Mouse (Mus musculus): Measurements from ENCODE around the gene Dab2.

The Dab2 gene

DNA sequence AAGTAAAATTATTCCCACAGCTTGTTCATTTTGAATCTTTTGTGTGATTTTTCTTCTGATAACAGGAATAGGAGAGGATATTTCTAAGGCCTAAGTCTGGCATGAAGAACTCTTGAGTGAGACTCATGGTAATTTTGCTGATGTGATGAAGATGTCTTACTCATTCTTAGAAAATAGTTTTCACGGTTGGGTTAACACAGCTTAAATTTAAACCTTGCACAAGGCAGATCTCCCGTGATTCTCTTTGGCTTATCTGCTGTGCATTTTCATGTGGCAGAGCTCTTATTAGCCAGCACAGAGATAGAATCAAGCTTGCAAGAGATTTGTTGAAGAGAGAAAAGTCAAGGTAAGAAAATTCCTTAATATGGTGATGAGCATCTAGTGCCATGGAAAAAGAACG is at the start of gene Dab2:
Gene Dab2 (plus strand): TSS at position 235 of the 400 bp plus-strand sequence.
- peak; percentile 37 for DNase-seq

DNA sequence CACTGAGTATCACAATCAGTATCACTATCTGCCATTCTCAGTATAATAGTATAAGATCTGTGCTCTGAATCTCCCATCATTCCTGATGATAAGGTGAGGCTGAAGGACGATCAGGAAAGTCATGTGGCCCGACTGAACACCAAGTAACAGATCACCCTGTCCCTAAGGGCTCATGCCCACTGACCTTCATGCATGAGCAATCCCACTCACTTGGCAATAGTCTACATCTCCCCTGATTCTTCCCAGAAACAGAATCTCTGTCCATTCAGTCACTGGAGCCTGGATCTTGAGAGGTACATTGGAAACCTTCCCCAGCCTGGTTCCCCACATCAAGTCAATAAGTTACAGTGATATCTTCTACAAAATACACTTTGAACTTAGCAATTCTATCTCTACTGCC is 46.1 kb upstream of the Dab2 start:
- peak; percentile 43 for DNase-seq

DNA sequence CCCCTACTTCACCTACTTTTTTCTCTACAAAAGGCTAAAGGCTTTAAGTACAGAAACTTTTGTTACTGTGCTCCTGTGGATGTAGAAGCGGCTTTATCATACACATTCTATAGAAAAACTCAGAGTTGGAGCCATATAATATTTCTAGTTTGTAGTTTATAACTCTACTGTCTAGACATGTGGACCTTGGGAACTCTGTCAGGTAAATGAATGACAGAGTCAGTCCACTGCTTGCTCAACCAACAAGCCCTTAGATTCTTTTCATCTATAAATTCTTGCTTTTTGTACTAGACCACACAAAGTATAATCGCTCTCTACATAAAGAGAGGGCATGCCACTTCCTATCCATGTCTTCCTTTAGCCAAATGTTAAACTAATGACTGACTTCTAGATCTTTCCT is 45.2 kb upstream of the Dab2 start:
- DNase-seq = no peak

DNA sequence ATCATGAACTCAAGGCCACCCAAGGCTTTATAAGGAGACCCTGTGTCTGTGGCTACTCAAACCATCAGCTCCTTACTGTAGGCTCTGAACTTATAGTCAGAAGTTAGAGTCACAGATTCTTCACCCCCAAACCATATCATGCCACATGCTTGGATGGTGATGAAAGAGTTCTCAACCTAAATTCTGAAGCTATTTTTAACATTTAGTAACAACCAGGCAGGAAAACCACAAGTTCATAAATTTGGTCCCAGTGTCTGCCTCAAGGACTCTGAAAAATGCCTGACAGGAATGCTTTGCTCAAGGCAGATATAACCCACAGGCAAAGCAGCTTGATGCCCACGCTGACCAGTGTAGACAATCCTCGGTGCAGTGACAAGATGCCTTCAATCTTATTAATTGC is 42.5 kb upstream of the Dab2 start:
- DNase-seq = no peak

DNA sequence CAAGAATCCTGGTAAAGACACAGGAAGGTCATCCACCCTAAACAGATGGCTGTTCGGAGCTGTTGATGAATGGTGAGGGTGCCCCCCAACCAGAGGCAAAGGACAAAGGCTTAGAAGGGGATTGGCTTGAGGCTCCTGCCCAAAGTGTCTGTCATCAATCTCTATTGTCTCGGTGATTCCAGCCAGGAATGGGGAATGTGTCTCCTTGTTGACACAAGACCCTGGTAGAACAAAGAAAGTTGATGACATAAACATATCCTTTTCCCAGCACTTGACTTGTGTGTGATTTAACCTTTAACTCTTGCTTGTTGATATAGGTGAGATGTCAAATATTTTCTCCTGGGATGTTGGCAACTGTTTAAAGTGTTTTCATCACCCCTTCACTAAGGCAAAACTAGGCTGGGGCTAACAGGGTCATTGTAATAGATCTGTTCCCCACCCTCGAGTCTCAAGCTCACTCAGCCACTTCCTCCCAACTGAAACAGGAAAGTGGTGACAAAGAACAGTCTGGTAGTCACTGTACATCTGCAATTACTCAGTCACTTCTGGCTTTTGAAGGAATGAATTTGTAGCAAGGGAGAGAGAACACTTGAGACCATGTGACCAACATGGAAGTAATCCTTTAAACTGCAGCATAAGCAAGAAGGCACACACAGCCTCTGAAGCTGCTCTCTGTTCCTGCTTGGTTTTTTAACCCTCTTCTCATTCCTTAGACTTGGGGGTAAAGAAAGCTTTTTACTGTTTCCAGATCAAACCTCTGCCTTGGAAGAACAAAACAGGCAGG is 39.4 kb upstream of the Dab2 start:
- peak; percentile 27 for DNase-seq

DNA sequence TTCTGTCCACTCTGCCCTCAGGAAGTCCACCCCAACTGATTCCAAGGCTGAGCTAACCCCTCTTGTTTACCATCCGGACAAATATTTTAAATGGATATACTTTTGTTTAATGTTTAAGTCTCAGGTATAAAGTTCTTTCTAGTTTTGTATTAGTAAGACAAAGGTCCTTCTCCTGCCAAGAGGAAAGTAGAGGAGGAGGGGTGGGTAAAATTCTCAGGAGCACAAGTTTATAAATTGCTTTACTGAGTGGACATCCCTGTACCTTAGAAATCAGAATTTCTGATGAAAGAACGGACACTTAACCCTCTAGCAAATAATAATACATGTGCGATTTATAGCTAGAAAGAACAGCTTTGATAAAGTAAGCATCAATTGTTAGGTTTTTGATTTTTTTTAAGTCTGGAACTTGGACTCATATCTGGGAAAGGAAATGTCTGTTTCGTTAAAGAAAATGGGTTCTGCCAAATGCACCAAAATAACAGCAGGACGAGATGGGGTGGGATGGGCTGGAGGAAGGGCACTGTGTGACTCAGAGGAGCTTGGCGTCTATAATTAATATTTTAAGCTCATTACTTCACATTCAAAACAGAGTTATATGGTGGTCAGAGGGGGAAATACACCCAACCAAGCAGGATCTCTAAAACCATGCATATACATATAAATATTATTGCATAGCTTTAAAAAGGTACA is 38.7 kb upstream of the Dab2 start:
- no peak for DNase-seq

DNA sequence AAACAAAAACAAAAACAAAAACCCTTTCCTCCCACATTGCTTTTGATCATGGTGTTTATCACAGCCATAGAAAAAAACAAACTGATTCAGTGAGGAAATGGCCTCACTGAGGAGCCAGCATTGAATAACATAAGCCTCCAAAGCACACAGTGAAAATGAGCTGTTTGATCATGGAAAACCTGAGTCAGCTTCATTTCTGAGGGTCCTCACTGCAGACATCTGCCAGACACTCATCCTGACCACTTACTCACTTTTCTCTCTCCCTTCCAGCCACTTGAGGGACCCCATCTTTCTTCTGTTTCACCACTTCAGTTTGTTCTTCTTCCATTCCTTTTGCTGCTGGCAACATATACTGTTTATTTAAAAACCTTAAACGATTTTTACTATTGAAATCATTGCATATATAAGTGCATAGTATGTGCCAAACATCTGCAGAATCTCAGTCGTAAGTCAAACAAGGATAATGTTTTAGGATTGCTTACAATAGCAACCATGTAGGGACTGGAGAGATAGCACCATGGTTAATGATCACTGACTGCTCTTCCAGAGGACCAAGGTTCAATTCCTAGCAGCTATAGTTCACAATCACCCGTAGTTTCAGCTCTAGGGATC is 32.3 kb upstream of the Dab2 start:
- no peak for DNase-seq

DNA sequence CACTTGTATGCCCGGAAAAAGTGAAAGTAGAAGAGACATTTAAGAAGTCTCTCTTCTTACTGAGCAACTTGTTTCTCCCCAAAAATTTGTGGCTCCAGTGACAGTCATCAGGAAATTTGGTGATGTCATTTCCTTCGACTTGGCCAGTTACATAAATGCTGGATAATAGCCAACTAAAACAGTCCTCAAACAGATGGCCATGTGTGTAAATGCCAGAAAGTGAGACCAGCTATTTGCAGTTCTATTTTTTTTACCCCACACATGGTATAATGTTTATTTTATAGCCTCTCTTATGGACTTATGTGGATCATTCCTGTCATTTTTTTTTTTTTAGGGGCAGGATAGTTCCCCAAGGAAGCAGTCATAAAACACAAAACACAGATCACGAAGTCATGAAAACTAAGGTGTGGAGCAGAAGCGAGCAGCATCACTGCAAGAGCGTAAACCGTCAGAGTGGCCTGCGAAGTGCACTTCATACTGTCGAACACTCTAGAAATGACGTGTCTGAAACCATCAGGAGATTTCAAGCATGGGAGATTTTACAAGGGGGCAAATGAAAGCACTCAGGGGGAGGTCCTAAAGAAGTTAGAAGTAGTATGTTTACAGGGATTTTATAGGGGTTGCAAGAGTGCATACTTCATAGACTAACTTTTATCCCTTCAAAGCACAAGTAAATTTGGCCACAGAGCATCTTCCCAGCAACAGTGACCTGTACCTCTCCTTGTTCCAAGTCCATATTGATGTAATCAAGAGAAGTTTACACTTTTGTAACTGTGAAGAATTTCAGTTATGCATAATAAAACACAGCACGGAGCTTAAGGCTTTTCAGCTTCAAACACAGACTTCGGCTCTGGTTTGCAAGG is 20.8 kb upstream of the Dab2 start:
- no peak for DNase-seq

DNA sequence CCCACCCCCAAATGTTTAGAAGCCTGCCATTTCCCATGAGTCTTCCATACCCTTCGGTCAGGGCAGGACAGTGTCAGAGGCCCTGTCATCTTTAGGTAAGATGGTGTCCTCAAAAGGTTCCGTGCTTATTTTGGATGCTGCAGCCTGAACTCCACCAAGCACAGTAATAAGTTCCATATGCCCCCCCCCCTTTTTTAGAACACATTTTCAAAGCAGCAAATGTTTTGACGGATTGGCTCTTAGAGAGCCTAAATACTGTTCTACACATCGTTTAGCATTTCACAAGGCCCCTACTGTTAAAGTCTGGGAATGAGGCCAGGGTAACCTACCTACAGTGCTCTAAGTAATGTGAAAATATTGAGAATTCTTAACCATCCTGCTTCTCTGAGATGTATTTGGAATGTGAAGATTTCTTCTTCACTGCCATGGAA is 19.6 kb upstream of the Dab2 start:
- no peak for DNase-seq

DNA sequence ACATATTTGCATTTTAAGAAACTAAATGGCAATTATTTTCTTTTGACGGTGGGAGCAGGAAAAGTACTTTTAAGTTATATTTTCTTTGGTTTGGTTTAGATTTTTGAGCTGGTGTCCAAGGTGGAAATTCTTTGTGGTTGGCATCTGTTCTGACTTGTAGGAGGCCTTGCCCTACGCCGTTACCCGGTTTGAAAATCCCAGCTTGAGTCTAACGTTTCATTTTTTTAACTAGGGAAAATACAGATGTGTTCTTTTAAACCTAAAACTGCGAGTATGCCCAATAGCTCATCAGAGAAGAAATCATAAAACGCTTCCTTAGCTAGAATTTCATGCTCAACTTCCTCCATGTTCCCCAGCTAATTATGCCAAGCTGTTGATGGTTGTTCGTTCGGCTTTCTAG is 16.3 kb upstream of the Dab2 start:
- no peak for DNase-seq

DNA sequence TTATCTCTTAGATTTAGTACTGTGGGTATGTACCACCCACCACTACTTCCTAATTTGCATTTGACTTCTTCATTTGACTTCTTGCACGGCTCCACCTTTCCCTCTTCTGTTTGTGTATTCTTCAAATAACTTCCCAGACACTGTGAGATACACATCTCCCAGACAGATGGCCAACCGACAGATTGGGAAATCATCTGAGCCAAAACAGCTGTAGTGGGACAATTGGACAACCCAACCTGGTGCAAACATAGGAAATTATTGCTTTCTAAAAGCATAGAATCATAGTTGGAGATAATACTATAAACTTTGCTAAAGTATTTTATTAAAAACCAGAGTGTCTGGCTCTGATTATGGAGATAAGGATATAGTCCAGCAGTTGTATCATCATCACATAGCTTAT is 3.5 kb upstream of the Dab2 start:
- no peak for DNase-seq

DNA sequence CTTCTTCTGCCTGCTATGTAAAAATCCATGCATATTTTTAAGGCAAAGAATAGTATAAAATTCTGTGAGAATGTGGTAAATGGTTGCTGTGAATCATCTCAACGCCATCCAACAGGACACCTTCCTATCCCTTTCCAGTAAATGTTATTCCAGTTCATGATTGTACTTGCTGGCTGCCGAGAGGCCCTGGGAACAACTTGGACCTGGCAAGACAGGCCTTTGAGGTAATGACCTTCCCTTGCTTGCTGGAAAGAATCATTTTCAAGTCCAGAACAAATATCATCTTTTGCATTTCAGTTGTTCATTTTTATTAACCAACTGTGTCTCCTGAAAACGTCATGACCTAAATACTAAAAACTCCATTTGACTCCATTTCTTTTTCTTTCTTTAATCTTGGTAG is 862 bp upstream of the Dab2 start:
- no peak for DNase-seq

DNA sequence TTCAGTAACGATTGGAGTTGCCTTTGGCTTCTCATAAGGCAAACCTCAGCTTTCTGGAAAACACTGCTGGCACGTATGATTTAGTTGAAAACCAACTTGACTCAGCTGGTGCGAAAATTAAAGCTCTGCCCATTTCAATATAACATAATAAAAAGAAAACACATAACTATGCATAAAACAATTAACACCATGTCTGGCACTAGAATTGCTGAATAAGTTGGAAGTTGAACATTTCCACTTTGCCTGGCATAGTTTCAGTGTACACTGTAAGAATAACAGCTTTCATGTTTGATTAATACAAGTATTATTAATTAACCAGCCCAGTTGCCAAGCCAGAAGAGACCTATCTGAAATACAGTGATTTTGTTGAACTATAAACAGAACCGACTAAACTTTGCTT is 2.6 kb downstream of the Dab2 start:
- DNase-seq = no peak

DNA sequence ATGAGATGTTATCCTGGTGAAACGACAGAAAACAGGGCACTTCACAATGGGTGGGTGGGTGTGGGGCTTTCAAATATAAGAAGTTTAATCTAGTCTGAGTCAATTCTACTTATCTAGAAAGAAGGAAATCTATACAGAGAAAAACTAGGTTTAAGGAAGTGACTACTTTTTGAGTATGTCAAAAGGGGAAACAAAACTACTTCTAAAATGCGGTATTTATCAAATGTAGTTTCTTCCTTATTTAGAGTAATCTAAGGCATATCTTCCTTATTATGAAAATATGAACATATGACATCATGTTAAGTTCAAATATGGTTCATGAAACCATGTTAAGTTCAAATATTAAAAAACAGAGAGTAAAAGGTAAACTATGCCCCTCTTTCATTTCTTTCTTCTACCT is 4.2 kb downstream of the Dab2 start:
- DNase-seq = no peak

DNA sequence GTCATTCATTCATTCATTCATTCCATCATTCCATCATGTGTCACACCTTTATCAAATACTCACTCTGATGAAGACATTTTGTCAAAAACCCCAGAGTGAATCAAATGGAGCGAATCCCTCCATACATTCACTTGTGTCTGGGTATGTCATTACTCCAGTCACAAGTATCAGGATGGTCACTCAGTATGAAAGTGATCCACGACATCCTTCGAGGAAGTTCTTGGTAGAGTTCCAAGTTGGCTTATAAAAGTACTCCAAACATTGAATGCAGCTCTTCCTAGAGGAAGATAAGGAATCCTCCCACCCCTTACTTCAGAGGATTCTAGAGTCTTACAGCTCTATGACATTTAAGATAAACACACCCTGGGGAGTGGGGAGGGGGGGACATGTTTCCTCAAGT is 10.0 kb downstream of the Dab2 start:
- DNase-seq = no peak

DNA sequence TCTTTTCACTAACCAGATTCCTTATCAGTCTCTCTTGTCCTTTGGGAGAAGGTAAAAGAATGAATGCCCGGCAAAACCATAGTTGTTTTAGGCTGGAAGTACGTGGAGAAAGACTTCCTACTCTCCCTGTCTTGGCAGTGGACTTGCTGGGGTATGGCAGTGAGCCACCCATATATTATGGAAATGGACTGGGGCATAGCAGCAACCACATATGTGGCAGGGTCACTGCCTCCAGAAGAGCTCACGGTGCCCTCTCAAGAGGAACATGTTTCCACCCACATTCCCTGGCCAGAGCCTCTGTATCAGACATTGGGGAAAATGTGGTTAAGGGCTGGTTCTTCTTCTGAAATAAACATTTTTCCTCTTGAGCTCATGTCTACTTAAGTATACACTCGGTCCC is 10.8 kb downstream of the Dab2 start:
- peak; percentile 35 for DNase-seq

DNA sequence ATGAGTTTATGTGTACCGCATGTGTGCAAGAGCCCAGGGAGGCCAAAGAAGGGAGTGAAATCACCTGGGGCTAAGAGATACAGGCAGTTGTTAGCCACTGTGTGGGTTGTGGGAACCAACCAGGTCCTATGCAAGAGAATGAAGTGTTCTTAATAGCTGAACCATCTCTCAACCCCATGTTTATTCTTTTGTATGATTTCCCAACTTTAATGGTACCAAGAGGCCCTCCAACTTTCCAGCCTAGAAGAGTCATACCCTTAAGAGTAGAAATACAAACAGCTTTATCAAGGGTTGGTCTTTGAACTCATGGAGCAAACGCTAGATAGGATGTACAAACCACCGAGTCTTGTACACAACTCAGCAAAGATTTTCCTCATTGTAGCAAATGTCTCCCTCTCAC is 12.8 kb downstream of the Dab2 start:
- DNase-seq = no peak

DNA sequence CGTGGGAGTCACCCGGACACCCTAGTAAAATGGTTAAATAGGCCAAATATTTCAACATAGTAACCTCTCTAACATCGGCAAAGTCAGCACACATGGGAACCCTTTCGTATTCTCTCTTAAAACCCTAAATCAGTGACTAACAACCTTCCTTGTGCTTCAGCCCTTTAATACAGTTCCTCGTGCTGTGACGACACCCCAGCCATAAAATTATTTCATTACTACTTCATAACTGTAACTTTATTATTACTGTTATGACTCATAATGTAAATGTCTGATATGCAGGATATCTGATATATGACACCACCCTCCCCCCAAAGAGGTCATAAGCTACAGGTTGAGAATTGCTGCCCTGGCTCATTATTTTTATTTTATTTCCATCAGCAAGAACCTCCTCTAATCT is 19.8 kb downstream of the Dab2 start:
- DNase-seq = no peak

DNA sequence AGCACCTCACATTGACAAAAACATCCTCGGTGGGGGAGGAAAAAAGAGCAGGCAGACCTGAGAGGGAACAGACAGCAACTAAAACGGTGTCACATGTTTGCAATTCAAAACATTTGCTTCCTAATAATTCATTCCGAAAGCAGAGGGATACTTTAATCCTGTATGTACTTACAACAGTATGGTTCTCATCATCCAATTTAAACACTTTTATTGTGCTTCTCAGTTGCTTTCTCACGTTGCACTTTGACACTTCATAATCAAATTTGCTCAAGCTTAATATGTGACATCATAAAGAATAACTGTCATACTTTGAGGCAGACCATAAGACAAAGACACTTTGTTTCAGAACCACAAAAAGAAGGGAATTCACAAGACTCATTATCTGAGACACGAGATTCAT is 20.9 kb downstream of the Dab2 start:
- DNase-seq = no peak

DNA sequence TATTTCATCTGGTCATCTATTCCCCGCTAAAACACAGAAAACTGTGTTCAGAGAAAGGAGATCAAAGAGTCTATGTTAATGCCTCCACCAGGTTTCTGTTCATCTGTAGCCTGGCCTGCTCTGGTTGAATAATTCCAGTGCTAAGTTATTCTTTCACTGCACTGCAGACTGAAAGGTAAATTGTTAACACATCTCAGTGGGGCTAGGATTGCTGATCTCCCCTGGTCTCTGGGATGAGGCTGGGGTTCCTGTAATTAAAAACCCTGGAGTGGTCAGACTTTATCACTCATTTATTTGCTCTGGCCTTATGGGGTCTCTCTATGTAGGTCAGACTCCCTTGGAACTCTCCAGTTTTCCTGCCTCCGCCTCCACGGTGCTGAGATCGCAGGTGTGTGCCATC is 21.7 kb downstream of the Dab2 start:
- peak; percentile 34 for DNase-seq

DNA sequence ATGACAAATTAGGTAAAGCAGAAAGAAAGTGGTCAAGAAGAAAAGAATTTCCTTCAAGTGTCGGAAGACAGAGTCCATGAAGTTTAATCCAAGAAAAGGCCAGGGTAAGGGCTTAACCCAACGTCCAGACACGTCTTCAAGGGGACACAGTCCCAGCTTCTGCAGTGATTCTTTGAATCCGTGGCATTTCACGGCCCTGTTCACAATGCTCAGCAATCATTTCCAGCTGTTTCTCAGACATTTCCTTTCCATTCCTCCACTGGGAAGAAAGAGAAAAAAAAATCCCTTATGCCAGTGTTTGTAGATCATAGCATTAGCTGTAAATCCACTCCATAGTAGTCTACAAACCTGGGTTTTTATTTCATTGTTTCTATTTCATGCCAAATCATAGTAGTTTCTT is 22.7 kb downstream of the Dab2 start:
- no peak for DNase-seq

DNA sequence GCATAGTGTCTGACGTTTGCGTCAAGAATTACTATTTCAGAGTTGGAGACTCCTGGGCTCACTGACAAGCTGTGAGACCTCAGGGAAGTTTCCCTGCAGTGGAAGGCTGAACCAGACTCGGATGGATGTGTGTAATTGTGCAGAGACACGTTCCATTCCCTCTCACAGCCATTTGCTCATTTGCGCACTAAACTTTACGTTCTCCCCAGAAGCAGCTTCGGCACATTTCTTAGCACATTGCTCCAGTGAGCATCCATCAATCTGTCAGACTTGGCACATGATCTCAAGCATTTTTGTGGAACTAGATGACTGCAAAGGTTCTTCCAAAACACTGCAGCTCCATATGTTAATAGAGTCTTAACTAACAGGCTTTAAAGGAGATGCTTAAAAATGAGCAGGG is 24.0 kb downstream of the Dab2 start:
- DNase-seq = no peak

DNA sequence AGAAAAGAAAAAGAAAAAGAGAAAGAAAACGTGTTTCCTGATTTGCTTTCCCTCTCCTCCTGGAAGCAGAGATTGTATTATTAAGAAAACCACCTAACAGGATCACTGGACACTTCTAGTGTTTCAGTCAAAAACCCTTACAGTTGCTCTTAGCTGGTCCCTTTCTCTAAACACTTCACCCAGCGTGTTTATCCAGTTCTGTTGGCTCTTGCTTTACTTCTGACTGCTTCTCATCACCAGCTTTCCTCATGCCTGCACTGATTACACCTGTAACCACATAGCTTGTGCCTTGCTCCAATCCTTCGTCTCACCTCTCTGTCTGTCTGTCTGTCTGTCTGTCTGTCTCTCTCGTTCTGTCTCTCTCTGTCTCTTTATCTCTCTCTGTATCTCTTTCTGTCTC is 25.9 kb downstream of the Dab2 start:
- no peak for DNase-seq

All from kidney, adult 18-20 months (tissue).